Mouse (Mus musculus): Measurements from ENCODE around the gene Tmem164. TPM values are rescaled to one million over a fixed set of nuclear protein-coding genes. Genes with fewer than 3 reads are reported as not detected.

Tmem164 gene
- polyA plus RNA-seq, 1 experiment from 2014 or later = 29.9 TPM

- no peaks in the 10 kb centered on the region for H3K36me3 ChIP-seq (ENCODE audit: control insufficient read depth, insufficient read depth, low read length)
- no peak overlapping the region for H3K9ac ChIP-seq (ENCODE audit: low read length)
- H3K4me3 ChIP-seq (ENCODE audit: low read depth, low read length) = no peak overlapping the region
- TF ChIP-seq CTCF (IDR thresholded peaks at IDR 0.05; ENCODE audit: low read depth) (no peak), EP300 (optimal IDR thresholded peaks at IDR 0.05) (no peak)
- H3K9me3 ChIP-seq (ENCODE audit: control insufficient read depth, low read length) = no peaks in the 10 kb centered on the region
- H3K4me1 ChIP-seq (replicated peaks; ENCODE audit: control insufficient read depth, insufficient read depth) = no peaks in the 10 kb centered on the region
- WGBS = 78% methylated on average over 4 of the region's 4 CpGs
- no peak overlapping the region for H3K4me2 ChIP-seq (replicated peaks; ENCODE audit: low read depth)
- no peaks in the 10 kb centered on the region for H3K27me3 ChIP-seq (ENCODE audit: control insufficient read depth, insufficient read depth, low read length)
- no peak overlapping the region for H3K27ac ChIP-seq (replicated peaks)
- no peak for ATAC-seq (ENCODE audit: low FRiP score, low TSS enrichment)
- DNase-seq (ENCODE audit: low spot score) = no peak
Measured at GRCm38 (mm10) chrX:142841916-142842315, 160.7 kb downstream of the Tmem164 start.

GRCm38 (mm10) chrX:142846266-142846665, 165.1 kb downstream of the Tmem164 start:
- no peaks in the 10 kb centered on the region for H3K4me1 ChIP-seq (replicated peaks; ENCODE audit: control insufficient read depth, insufficient read depth)
- no peak overlapping the region for H3K9ac ChIP-seq (ENCODE audit: low read length)
- H3K27me3 ChIP-seq (ENCODE audit: control insufficient read depth, insufficient read depth, low read length) = no peaks in the 10 kb centered on the region
- H3K4me2 ChIP-seq (replicated peaks; ENCODE audit: low read depth) = no peak overlapping the region
- no peaks in the 10 kb centered on the region for H3K9me3 ChIP-seq (ENCODE audit: control insufficient read depth, low read length)
- DNase-seq (ENCODE audit: low spot score) = no peak
- no peak for ATAC-seq (ENCODE audit: low FRiP score, low TSS enrichment)
- H3K27ac ChIP-seq (replicated peaks) = no peak overlapping the region
- no peak overlapping the region for H3K4me3 ChIP-seq (ENCODE audit: low read depth, low read length)
- H3K36me3 ChIP-seq (ENCODE audit: control insufficient read depth, insufficient read depth, low read length) = no peaks in the 10 kb centered on the region
- TF ChIP-seq CTCF (IDR thresholded peaks at IDR 0.05; ENCODE audit: low read depth) (no peak), EP300 (optimal IDR thresholded peaks at IDR 0.05) (no peak)
- 55% methylated on average over 6 of the region's 6 CpGs for WGBS

GRCm38 (mm10) chrX:142848032-142848431, 166.8 kb downstream of the Tmem164 start:
- TF ChIP-seq EP300 (optimal IDR thresholded peaks at IDR 0.05) (no peak), CTCF (IDR thresholded peaks at IDR 0.05; ENCODE audit: low read depth) (no peak)
- Histone ChIP-seq H3K9ac (ENCODE audit: low read length) (no peak overlapping the region), H3K4me3 (ENCODE audit: low read depth, low read length) (no peak overlapping the region), H3K9me3 (ENCODE audit: control insufficient read depth, low read length) (no peaks in the 10 kb centered on the region), H3K4me2 (replicated peaks; ENCODE audit: low read depth) (no peak overlapping the region), H3K27me3 (ENCODE audit: control insufficient read depth, insufficient read depth, low read length) (no peaks in the 10 kb centered on the region), H3K27ac (replicated peaks) (no peak overlapping the region), H3K36me3 (ENCODE audit: control insufficient read depth, insufficient read depth, low read length) (no peaks in the 10 kb centered on the region), H3K4me1 (replicated peaks; ENCODE audit: control insufficient read depth, insufficient read depth) (no peaks in the 10 kb centered on the region)
- DNase-seq (ENCODE audit: low spot score) (no peak), ATAC-seq (ENCODE audit: low FRiP score, low TSS enrichment) (no peak)
- 86% methylated on average over 9 of the region's 9 CpGs for WGBS

GRCm38 (mm10) chrX:142869844-142870243, 188.6 kb downstream of the Tmem164 start:
- Histone ChIP-seq H3K4me2 (replicated peaks; ENCODE audit: low read depth) (no peak overlapping the region), H3K9ac (ENCODE audit: low read length) (no peak overlapping the region), H3K4me1 (replicated peaks; ENCODE audit: control insufficient read depth, insufficient read depth) (no peaks in the 10 kb centered on the region), H3K9me3 (ENCODE audit: control insufficient read depth, low read length) (no peaks in the 10 kb centered on the region), H3K27me3 (ENCODE audit: control insufficient read depth, insufficient read depth, low read length) (no peaks in the 10 kb centered on the region), H3K4me3 (ENCODE audit: low read depth, low read length) (no peak overlapping the region), H3K27ac (replicated peaks) (no peak overlapping the region), H3K36me3 (ENCODE audit: control insufficient read depth, insufficient read depth, low read length) (no peaks in the 10 kb centered on the region)
- DNase-seq (ENCODE audit: low spot score) (no peak), ATAC-seq (ENCODE audit: low FRiP score, low TSS enrichment) (no peak)
- TF ChIP-seq EP300 (optimal IDR thresholded peaks at IDR 0.05) (no peak), CTCF (IDR thresholded peaks at IDR 0.05; ENCODE audit: low read depth) (no peak)
- WGBS = 82% methylated on average over 2 of the region's 2 CpGs

GRCm38 (mm10) chrX:142882255-142882654, 201.0 kb downstream of the Tmem164 start:
- Histone ChIP-seq H3K4me2 (replicated peaks; ENCODE audit: low read depth) (no peak overlapping the region), H3K4me1 (replicated peaks; ENCODE audit: control insufficient read depth, insufficient read depth) (no peaks in the 10 kb centered on the region), H3K9me3 (ENCODE audit: control insufficient read depth, low read length) (no peaks in the 10 kb centered on the region), H3K36me3 (ENCODE audit: control insufficient read depth, insufficient read depth, low read length) (no peaks in the 10 kb centered on the region), H3K27me3 (ENCODE audit: control insufficient read depth, insufficient read depth, low read length) (no peaks in the 10 kb centered on the region), H3K9ac (ENCODE audit: low read length) (no peak overlapping the region), H3K27ac (replicated peaks) (no peak overlapping the region), H3K4me3 (ENCODE audit: low read depth, low read length) (no peak overlapping the region)
- ATAC-seq (ENCODE audit: low FRiP score, low TSS enrichment) = no peak
- TF ChIP-seq EP300 (optimal IDR thresholded peaks at IDR 0.05) = no peak
- TF ChIP-seq CTCF (IDR thresholded peaks at IDR 0.05; ENCODE audit: low read depth) = no peak
- DNase-seq (ENCODE audit: low spot score) = no peak
- 83% methylated on average over 5 of the region's 5 CpGs for WGBS

GRCm38 (mm10) chrX:142883593-142883992, 202.4 kb downstream of the Tmem164 start:
- H3K4me3 ChIP-seq (ENCODE audit: low read depth, low read length) = no peak overlapping the region
- DNase-seq (ENCODE audit: low spot score) (no peak), ATAC-seq (ENCODE audit: low FRiP score, low TSS enrichment) (no peak)
- no peak overlapping the region for H3K27ac ChIP-seq (replicated peaks)
- H3K36me3 ChIP-seq (ENCODE audit: control insufficient read depth, insufficient read depth, low read length) = no peaks in the 10 kb centered on the region
- no peak overlapping the region for H3K9ac ChIP-seq (ENCODE audit: low read length)
- 87% methylated on average over 4 of the region's 4 CpGs for WGBS
- no peaks in the 10 kb centered on the region for H3K27me3 ChIP-seq (ENCODE audit: control insufficient read depth, insufficient read depth, low read length)
- no peaks in the 10 kb centered on the region for H3K9me3 ChIP-seq (ENCODE audit: control insufficient read depth, low read length)
- H3K4me2 ChIP-seq (replicated peaks; ENCODE audit: low read depth) = no peak overlapping the region
- H3K4me1 ChIP-seq (replicated peaks; ENCODE audit: control insufficient read depth, insufficient read depth) = no peaks in the 10 kb centered on the region
- TF ChIP-seq EP300 (optimal IDR thresholded peaks at IDR 0.05) (no peak), CTCF (IDR thresholded peaks at IDR 0.05; ENCODE audit: low read depth) (no peak)

Measured in stomach, postnatal 0 days (tissue).